Mouse (Mus musculus): ENCODE measurements around the gene Gpr173. TPM values are rescaled to one million over a fixed set of nuclear protein-coding genes. Genes with fewer than 3 reads are reported as not detected.

Gpr173 gene
- 6.9 and 7.5 TPM in 2 replicates for polyA plus RNA-seq (2014; fragmentation: Nextera tagmentation; extraction: Ambion mirVana)

GRCm38 (mm10) chrX:152368397-152369273 lies at the start of gene Gpr173:
Gene Gpr173, minus strand, starts transcription at chrX:152368704.
- ATAC-seq (ENCODE audit: low FRiP score) (peak; percentile 95), DNase-seq (ENCODE audit: low spot score) (peak; percentile 60)
- Histone ChIP-seq H3K9ac (peak within 1 kb of the TSS; percentile 69), H3K4me1 (replicated peaks; ENCODE audit: control insufficient read depth, insufficient read depth, low read length) (peaks cover 20% of the 10 kb centered on the region), H3K27me3 (ENCODE audit: control insufficient read depth, insufficient read depth, low read length) (peaks cover 70% of the 10 kb centered on the region), H3K9me3 (ENCODE audit: control insufficient read depth, low read length) (no peaks in the 10 kb centered on the region), H3K36me3 (replicated peaks; ENCODE audit: control insufficient read depth, insufficient read depth) (no peaks in the 10 kb centered on the region), H3K27ac (peak within 1 kb of the TSS; percentile 86), H3K4me3 (replicated peaks; ENCODE audit: low read length) (peak within 1 kb of the TSS; percentile 50), H3K4me2 (replicated peaks) (peak within 1 kb of the TSS; percentile 69)
- 17% methylated on average over 21 of the region's 24 CpGs for WGBS

GRCm38 (mm10) chrX:152403251-152403650 lies 34.7 kb upstream of the Gpr173 start:
- Histone ChIP-seq H3K9ac (no peak overlapping the region), H3K9me3 (ENCODE audit: control insufficient read depth, low read length) (no peaks in the 10 kb centered on the region), H3K4me1 (replicated peaks; ENCODE audit: control insufficient read depth, insufficient read depth, low read length) (no peaks in the 10 kb centered on the region), H3K4me2 (replicated peaks) (no peak overlapping the region), H3K27me3 (ENCODE audit: control insufficient read depth, insufficient read depth, low read length) (peaks cover 59% of the 10 kb centered on the region), H3K36me3 (replicated peaks; ENCODE audit: control insufficient read depth, insufficient read depth) (no peaks in the 10 kb centered on the region), H3K4me3 (replicated peaks; ENCODE audit: low read length) (no peak overlapping the region), H3K27ac (no peak overlapping the region)
- 100% methylated on average over 1 of the region's 1 CpGs for WGBS
- no peak for ATAC-seq (ENCODE audit: low FRiP score)
- no peak for DNase-seq (ENCODE audit: low spot score)

- Histone ChIP-seq H3K4me3 (replicated peaks; ENCODE audit: low read length) (no peak overlapping the region), H3K27me3 (ENCODE audit: control insufficient read depth, insufficient read depth, low read length) (peaks cover 57% of the 10 kb centered on the region), H3K4me2 (replicated peaks) (no peak overlapping the region), H3K9ac (no peak overlapping the region), H3K36me3 (replicated peaks; ENCODE audit: control insufficient read depth, insufficient read depth) (no peaks in the 10 kb centered on the region), H3K4me1 (replicated peaks; ENCODE audit: control insufficient read depth, insufficient read depth, low read length) (no peaks in the 10 kb centered on the region), H3K9me3 (ENCODE audit: control insufficient read depth, low read length) (no peaks in the 10 kb centered on the region), H3K27ac (no peak overlapping the region)
- DNase-seq (ENCODE audit: low spot score) = no peak
- ATAC-seq (ENCODE audit: low FRiP score) = no peak
- 84% methylated on average over 2 of the region's 2 CpGs for WGBS
Measured at GRCm38 (mm10) chrX:152400096-152400495, 31.6 kb upstream of the Gpr173 start.

- Histone ChIP-seq H3K4me2 (replicated peaks) (peak overlapping the region; percentile 69), H3K27ac (peak overlapping the region; percentile 86), H3K9ac (peak overlapping the region; percentile 69), H3K9me3 (ENCODE audit: control insufficient read depth, low read length) (no peaks in the 10 kb centered on the region), H3K27me3 (ENCODE audit: control insufficient read depth, insufficient read depth, low read length) (peaks cover 74% of the 10 kb centered on the region), H3K4me1 (replicated peaks; ENCODE audit: control insufficient read depth, insufficient read depth, low read length) (peaks cover 20% of the 10 kb centered on the region), H3K4me3 (replicated peaks; ENCODE audit: low read length) (peak overlapping the region; percentile 50), H3K36me3 (replicated peaks; ENCODE audit: control insufficient read depth, insufficient read depth) (no peaks in the 10 kb centered on the region)
- WGBS = 33% methylated on average over 3 of the region's 4 CpGs
- DNase-seq (ENCODE audit: low spot score) (peak; percentile 28), ATAC-seq (ENCODE audit: low FRiP score) (peak; percentile 39)
Measured at GRCm38 (mm10) chrX:152368054-152368396, 479 bp downstream of the Gpr173 start.

GRCm38 (mm10) chrX:152366418-152366817 lies 2.1 kb downstream of the Gpr173 start:
- peak overlapping the region; percentile 50 for H3K4me3 ChIP-seq (replicated peaks; ENCODE audit: low read length)
- no peak overlapping the region for H3K27ac ChIP-seq
- peak overlapping the region; percentile 69 for H3K9ac ChIP-seq
- peaks cover 20% of the 10 kb centered on the region for H3K4me1 ChIP-seq (replicated peaks; ENCODE audit: control insufficient read depth, insufficient read depth, low read length)
- H3K27me3 ChIP-seq (ENCODE audit: control insufficient read depth, insufficient read depth, low read length) = peaks cover 88% of the 10 kb centered on the region
- 82% methylated on average over 2 of the region's 2 CpGs for WGBS
- ATAC-seq (ENCODE audit: low FRiP score) = no peak
- H3K4me2 ChIP-seq (replicated peaks) = peak overlapping the region; percentile 69
- H3K36me3 ChIP-seq (replicated peaks; ENCODE audit: control insufficient read depth, insufficient read depth) = no peaks in the 10 kb centered on the region
- DNase-seq (ENCODE audit: low spot score) = no peak
- H3K9me3 ChIP-seq (ENCODE audit: control insufficient read depth, low read length) = no peaks in the 10 kb centered on the region

- Histone ChIP-seq H3K36me3 (replicated peaks; ENCODE audit: control insufficient read depth, insufficient read depth) (no peaks in the 10 kb centered on the region), H3K4me2 (replicated peaks) (no peak overlapping the region), H3K27me3 (ENCODE audit: control insufficient read depth, insufficient read depth, low read length) (peaks cover 58% of the 10 kb centered on the region), H3K27ac (no peak overlapping the region), H3K9ac (no peak overlapping the region), H3K9me3 (ENCODE audit: control insufficient read depth, low read length) (no peaks in the 10 kb centered on the region), H3K4me3 (replicated peaks; ENCODE audit: low read length) (no peak overlapping the region), H3K4me1 (replicated peaks; ENCODE audit: control insufficient read depth, insufficient read depth, low read length) (no peaks in the 10 kb centered on the region)
- peak; percentile 84 for ATAC-seq (ENCODE audit: low FRiP score)
- peak; percentile 72 for DNase-seq (ENCODE audit: low spot score)
- WGBS = 23% methylated on average over 5 of the region's 5 CpGs
Measured at GRCm38 (mm10) chrX:152352553-152353153, 15.9 kb downstream of the Gpr173 start.

GRCm38 (mm10) chrX:152347041-152347440 lies 21.5 kb downstream of the Gpr173 start:
- 95% methylated on average over 14 of the region's 14 CpGs for WGBS

GRCm38 (mm10) chrX:152346587-152346986 lies 21.9 kb downstream of the Gpr173 start:
- Histone ChIP-seq H3K36me3 (replicated peaks; ENCODE audit: control insufficient read depth, insufficient read depth) (peaks cover 6% of the 10 kb centered on the region; the same call in 1 of the 2 replicates), H3K9ac (no peak overlapping the region), H3K4me3 (replicated peaks; ENCODE audit: low read length) (no peak overlapping the region), H3K4me1 (replicated peaks; ENCODE audit: control insufficient read depth, insufficient read depth, low read length) (no peaks in the 10 kb centered on the region), H3K4me2 (replicated peaks) (no peak overlapping the region), H3K27me3 (ENCODE audit: control insufficient read depth, insufficient read depth, low read length) (peaks cover 88% of the 10 kb centered on the region), H3K27ac (no peak overlapping the region), H3K9me3 (ENCODE audit: control insufficient read depth, low read length) (no peaks in the 10 kb centered on the region)
- ATAC-seq (ENCODE audit: low FRiP score) = no peak
- 90% methylated on average over 15 of the region's 15 CpGs for WGBS
- DNase-seq (ENCODE audit: low spot score) = no peak

More at GRCm38 (mm10) chrX:152347041-152347440, 21.5 kb downstream of the Gpr173 start:
- Histone ChIP-seq H3K9ac (no peak overlapping the region), H3K27ac (no peak overlapping the region), H3K9me3 (ENCODE audit: control insufficient read depth, low read length) (no peaks in the 10 kb centered on the region), H3K27me3 (ENCODE audit: control insufficient read depth, insufficient read depth, low read length) (peaks cover 83% of the 10 kb centered on the region), H3K4me1 (replicated peaks; ENCODE audit: control insufficient read depth, insufficient read depth, low read length) (no peaks in the 10 kb centered on the region), H3K4me3 (replicated peaks; ENCODE audit: low read length) (no peak overlapping the region), H3K36me3 (replicated peaks; ENCODE audit: control insufficient read depth, insufficient read depth) (peaks cover 6% of the 10 kb centered on the region; the same call in 1 of the 2 replicates), H3K4me2 (replicated peaks) (no peak overlapping the region)
- ATAC-seq (ENCODE audit: low FRiP score) (no peak), DNase-seq (ENCODE audit: low spot score) (no peak)

GRCm38 (mm10) chrX:152342903-152343302 lies 25.6 kb downstream of the Gpr173 start:
- Histone ChIP-seq H3K4me2 (replicated peaks) (peak overlapping the region; percentile 67), H3K36me3 (replicated peaks; ENCODE audit: control insufficient read depth, insufficient read depth) (peaks cover 32% of the 10 kb centered on the region)

More at GRCm38 (mm10) chrX:152342903-152343302, 25.6 kb downstream of the Gpr173 start:
- Histone ChIP-seq H3K27me3 (ENCODE audit: control insufficient read depth, insufficient read depth, low read length) (peaks cover 95% of the 10 kb centered on the region), H3K9ac (peak overlapping the region; percentile 49), H3K9me3 (ENCODE audit: control insufficient read depth, low read length) (no peaks in the 10 kb centered on the region), H3K4me1 (replicated peaks; ENCODE audit: control insufficient read depth, insufficient read depth, low read length) (peaks cover 16% of the 10 kb centered on the region), H3K4me3 (replicated peaks; ENCODE audit: low read length) (peak overlapping the region; percentile 70), H3K27ac (peak overlapping the region; percentile 82)
- ATAC-seq (ENCODE audit: low FRiP score) = no peak
- 27% methylated on average over 6 of the region's 6 CpGs for WGBS
- no peak for DNase-seq (ENCODE audit: low spot score)

Measured in hindbrain, embryonic 14.5 days (tissue).